Mouse (Mus musculus) macrophage (primary cell): ENCODE measurements around the gene Rfx7. TPM values are rescaled to one million over a fixed set of nuclear protein-coding genes. Genes with fewer than 3 reads are reported as not detected.
"Not testable (repeated sequence)": the region's sequence is repeated elsewhere in the genome, so short reads cannot be mapped to it uniquely, and the experiment has no call there.

Experiments used
- H3K27ac ChIP-seq: fragments of 350-480 bp; formaldehyde crosslinking; 2 replicates; pipeline ENCODE4 v1.9.0; 2021
- H3K36me3 ChIP-seq: fragments of 350-480 bp; formaldehyde crosslinking; 2 replicates; pipeline ENCODE4 v1.9.0; 2021; ENCODE audit errors: inconsistent target
- H3K4me3 ChIP-seq: fragments of 350-480 bp; formaldehyde crosslinking; 2 replicates; pipeline ENCODE4 v1.9.0; 2021; ENCODE audit errors: inconsistent target
- H3K79me2 ChIP-seq: fragments of 350-480 bp; formaldehyde crosslinking; 2 replicates; pipeline ENCODE4 v1.9.0; 2021; ENCODE audit errors: inconsistent target
- WGBS: methylation state at CpG from one replicate; pipeline ENCODE4 v1.1.7; 2026; ENCODE audit warnings: inconsistent platforms; ENCODE audit not compliant: missing documents; 5-methylcytosine and 5-hydroxymethylcytosine counted together
- polyA plus RNA-seq: library from polyadenylated mRNA; stranded (reverse); fragments of 250-400 nt; gene quantifications from 3 replicates; pipeline ENCODE4 v1.2.4, GENCODE M21; 2018; ENCODE audit warnings: inconsistent platforms

The Rfx7 gene
- polyA plus RNA-seq, 1 experiment from 2014 or later = 9.5 TPM

GRCm38 (mm10) chr9:72660911-72661310 lies 128.9 kb downstream of the Rfx7 start:
- Histone ChIP-seq H3K79me2 (no peaks in the 10 kb centered on the region), H3K36me3 (no peaks in the 10 kb centered on the region), H3K27ac (no peak overlapping the region), H3K4me3 (no peak overlapping the region)
- 100% methylated on average over 1 of the region's 1 CpGs for WGBS

- no peak overlapping the region for H3K4me3 ChIP-seq
- H3K27ac ChIP-seq = no peak overlapping the region
- no peaks in the 10 kb centered on the region for H3K36me3 ChIP-seq
- 16% methylated on average over 13 of the region's 13 CpGs for WGBS
- no peaks in the 10 kb centered on the region for H3K79me2 ChIP-seq
Observed at GRCm38 (mm10) chr9:72661561-72661894, 129.5 kb downstream of the Rfx7 start.

DNA sequence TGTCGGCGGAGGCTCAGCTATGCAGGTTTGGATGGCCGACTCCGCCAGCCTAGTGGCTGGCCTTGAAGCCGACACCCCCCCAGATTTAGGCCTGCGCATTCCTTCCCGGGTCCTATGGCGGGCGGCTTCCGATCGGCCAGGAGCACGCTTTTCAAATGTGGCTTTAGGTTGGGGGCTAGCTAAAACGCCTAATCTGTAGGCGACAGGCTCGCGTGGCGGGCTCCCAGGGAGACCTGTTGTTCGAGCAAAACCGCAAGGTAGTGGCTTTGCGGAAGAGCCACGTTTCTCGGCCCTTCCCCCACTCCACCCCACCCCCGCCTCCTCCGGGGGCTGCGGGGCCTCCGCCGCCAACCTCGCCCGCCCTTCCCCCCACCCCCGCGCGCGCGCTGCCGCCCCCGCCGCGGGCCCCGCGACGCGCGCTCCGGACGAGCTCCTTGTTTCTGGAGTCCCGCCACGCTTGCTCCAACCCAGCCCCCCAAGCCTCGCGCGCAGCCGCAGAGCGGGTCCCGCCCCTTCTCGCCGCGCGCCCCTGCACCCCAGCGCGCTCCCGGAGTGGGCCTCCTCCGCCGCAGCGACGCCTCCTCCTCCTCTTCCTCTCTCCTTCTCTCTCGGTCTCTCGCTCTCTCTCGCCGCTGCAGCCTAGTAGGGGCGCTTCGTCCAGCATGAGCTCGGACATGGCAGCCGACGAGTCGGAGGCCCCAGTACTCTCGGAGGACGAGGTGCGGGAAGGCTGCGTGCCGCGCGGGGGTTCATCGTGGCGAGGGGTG lies 130.0 kb downstream of the Rfx7 start, which contains the start of gene Nedd4:
Nedd4 (plus strand) TSS at position 452 of the 767 bp plus-strand sequence.
- no peak within 1 kb of the TSS for H3K27ac ChIP-seq

GRCm38 (mm10) chr9:72662691-72663533 lies 130.9 kb downstream of the Rfx7 start:
- WGBS = 3% methylated on average over 51 of the region's 55 CpGs
- Histone ChIP-seq H3K79me2 (no peaks in the 10 kb centered on the region), H3K27ac (no peak overlapping the region), H3K4me3 (no peak overlapping the region), H3K36me3 (no peaks in the 10 kb centered on the region)

More for the DNA sequence above, 130.0 kb downstream of the Rfx7 start, which contains the start of gene Nedd4:
- under 1% methylated on average over 59 of the region's 83 CpGs for WGBS
- no peaks in the 10 kb centered on the region for H3K36me3 ChIP-seq
- H3K4me3 ChIP-seq = no peak within 1 kb of the TSS
- no peaks in the 10 kb centered on the region for H3K79me2 ChIP-seq

- Histone ChIP-seq H3K4me3 (no peak overlapping the region), H3K27ac (no peak overlapping the region), H3K79me2 (no peaks in the 10 kb centered on the region), H3K36me3 (no peaks in the 10 kb centered on the region)
- WGBS = 49% methylated on average over 10 of the region's 10 CpGs
Observed at GRCm38 (mm10) chr9:72663534-72663918, 131.5 kb downstream of the Rfx7 start.

DNA sequence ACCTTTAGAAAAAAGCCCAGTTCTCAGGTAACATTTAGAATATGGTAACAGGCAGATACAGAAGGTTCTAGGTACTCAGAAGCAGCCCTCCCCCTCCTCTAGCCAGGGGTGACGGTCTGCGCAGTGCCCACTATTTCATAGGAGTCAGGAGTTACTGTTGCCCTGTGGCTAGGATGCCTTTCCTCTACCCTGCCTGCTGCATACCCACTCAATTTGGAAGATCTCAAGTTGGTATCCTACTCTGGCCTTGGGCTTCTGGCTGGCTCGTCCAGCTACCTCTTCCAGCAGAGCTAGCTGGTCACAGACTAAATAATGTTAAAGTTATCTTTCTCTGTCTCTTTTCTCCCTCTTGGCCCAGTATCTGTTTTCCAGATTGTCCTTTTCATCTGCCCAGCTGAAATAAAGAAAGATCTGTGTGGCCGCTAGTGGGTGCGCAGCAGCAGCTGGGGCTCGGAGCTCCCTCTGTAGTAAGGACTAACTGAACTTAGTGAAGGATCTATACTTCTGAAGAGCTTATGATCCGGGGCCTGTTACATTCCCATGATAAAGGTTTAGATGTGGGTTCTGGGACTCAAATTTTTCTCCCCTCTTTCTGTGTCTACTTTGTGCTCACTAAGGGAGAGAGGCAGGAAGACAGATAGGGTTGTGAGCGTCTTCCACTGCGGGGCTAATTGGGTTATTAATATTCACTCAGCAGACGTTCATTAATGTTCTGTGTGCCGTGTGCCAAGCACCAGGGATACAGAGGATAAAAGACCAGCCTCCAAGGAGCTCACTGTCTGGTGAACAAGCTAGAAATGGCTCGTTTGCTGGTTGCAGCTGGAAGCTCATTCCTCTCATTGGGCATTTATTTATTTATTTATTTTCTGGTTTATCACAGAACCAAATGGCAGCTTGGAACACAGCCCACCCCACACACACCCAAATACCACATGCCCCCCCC lies 132.6 kb downstream of the Rfx7 start:
- H3K36me3 ChIP-seq = no peaks in the 10 kb centered on the region
- H3K4me3 ChIP-seq = no peak overlapping the region
- no peak overlapping the region for H3K27ac ChIP-seq
- WGBS = 97% methylated on average over 12 of the region's 12 CpGs
- H3K79me2 ChIP-seq = no peaks in the 10 kb centered on the region

DNA sequence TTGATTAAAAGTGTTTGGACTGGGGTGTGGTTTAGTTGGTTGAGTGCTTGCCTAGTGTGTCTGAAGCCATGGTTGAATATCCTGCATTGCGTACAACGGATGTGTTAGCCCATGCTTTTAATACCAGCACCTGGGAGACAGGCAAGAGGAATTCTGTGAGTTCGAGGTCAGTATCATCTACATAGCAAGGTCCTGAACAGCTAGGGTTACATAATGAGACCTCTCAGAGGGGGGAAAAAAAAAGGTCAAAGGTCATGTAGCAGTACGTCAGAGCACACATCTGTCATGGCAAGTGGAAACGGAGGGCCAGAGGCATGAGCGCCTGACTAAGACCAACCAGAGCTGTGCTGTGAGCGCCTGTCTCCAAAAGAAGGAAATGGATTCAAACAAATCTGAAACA lies 133.5 kb downstream of the Rfx7 start:
- no peaks in the 10 kb centered on the region for H3K36me3 ChIP-seq
- H3K4me3 ChIP-seq = no peak overlapping the region
- H3K79me2 ChIP-seq = no peaks in the 10 kb centered on the region
- 96% methylated on average over 7 of the region's 7 CpGs for WGBS
- no peak overlapping the region for H3K27ac ChIP-seq

GRCm38 (mm10) chr9:72666352-72667021 lies 134.4 kb downstream of the Rfx7 start:
- 96% methylated on average over 5 of the region's 8 CpGs for WGBS
- H3K4me3 ChIP-seq, H3K79me2 ChIP-seq, H3K27ac ChIP-seq, H3K36me3 ChIP-seq: not testable (repeated sequence)

GRCm38 (mm10) chr9:72667126-72667525 lies 135.1 kb downstream of the Rfx7 start:
- H3K79me2 ChIP-seq = no peaks in the 10 kb centered on the region
- WGBS = 97% methylated on average over 3 of the region's 3 CpGs
- H3K4me3 ChIP-seq = no peak overlapping the region
- no peak overlapping the region for H3K27ac ChIP-seq
- no peaks in the 10 kb centered on the region for H3K36me3 ChIP-seq

GRCm38 (mm10) chr9:72669383-72669782 lies 137.3 kb downstream of the Rfx7 start:
- 92% methylated on average over 7 of the region's 7 CpGs for WGBS
- Histone ChIP-seq H3K27ac (no peak overlapping the region), H3K4me3 (no peak overlapping the region), H3K79me2 (no peaks in the 10 kb centered on the region), H3K36me3 (no peaks in the 10 kb centered on the region)

DNA sequence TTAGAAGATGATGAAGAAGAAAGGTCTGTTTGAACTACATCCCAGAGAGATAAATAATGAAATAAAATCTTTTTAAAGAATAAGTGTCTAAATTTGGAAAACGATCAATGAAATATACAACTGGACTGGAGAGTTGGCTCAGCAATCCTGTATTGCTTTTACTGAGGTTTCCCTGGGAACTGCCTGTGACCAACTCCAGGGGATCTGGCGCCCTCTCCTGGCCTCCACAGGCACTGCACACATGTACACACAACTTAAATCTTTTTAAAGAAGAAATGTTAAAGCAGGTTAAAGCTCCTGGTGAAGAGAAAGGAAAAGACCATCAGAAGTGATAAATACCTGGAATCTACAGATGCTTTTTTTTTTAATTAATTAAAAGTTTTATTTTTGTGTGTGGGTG lies 140.3 kb downstream of the Rfx7 start:
- H3K36me3 ChIP-seq = no peaks in the 10 kb centered on the region
- WGBS = 21% methylated on average over 2 of the region's 2 CpGs

More for the DNA sequence above, 140.3 kb downstream of the Rfx7 start:
- Histone ChIP-seq H3K79me2 (no peaks in the 10 kb centered on the region), H3K27ac (no peak overlapping the region), H3K4me3 (no peak overlapping the region)
